In genomic region chr17:33824084-33824996, GRCm38 (mm10) we compare ENCODE assay signal across 8 mouse cellular contexts. TPM values are rescaled to one million over a fixed set of nuclear protein-coding genes. Genes with fewer than 3 reads are reported as not detected.
DNase-seq lines count a peak whose midpoint lies in the region; ATAC-seq lines count a peak whose summit lies in the region.

Gene Rps28 (minus strand): TSS chr17:33824562.
Gene Ndufa7 (plus strand): TSS chr17:33824572.

- H3K4me3 ChIP-seq in hindbrain, embryonic 12.5 days: peak within 1 kb of the TSS; percentile 74

- WGBS in hindbrain, embryonic 12.5 days: 1% methylated on average over 51 of the region's 51 CpGs

- H3K4me1 ChIP-seq in hindbrain, embryonic 12.5 days: peaks cover 26% of the 10 kb centered on the region

- peak within 1 kb of the TSS; percentile 89 for H3K4me2 ChIP-seq in hindbrain, embryonic 12.5 days (replicated peaks)

- DNase-seq in Muller cell, postnatal 12 days (ENCODE audit: inconsistent ontology term): peak; percentile 95
- peak; percentile 97 for DNase-seq in cerebellum, adult 9-11 months
- peak; percentile 95 to 98 for DNase-seq in frontal cortex, postnatal 10 days (ENCODE audit: low spot score in 2 of 2)
- DNase-seq in layer of hippocampus, postnatal 14 days (ENCODE audit: low spot score in 2 of 2): peak; percentile 98 to 99
- DNase-seq in lung, postnatal 14 days: peak; percentile 99
- DNase-seq in retina, adult 2 months (ENCODE audit: low read depth, low spot score): peak; percentile 93
- DNase-seq in thymus, postnatal 36 days: peak; percentile 97 to 99

- H3K9me3 ChIP-seq in hindbrain, embryonic 12.5 days (replicated peaks): no peaks in the 10 kb centered on the region

- ATAC-seq in hindbrain, embryonic 12.5 days (ENCODE audit: low FRiP score): peak; percentile 91

- peak within 1 kb of the TSS; percentile 89 for H3K9ac ChIP-seq in hindbrain, embryonic 12.5 days

- peak within 1 kb of the TSS; percentile 87 for H3K27ac ChIP-seq in hindbrain, embryonic 12.5 days

- no peaks in the 10 kb centered on the region for H3K27me3 ChIP-seq in hindbrain, embryonic 12.5 days

- peaks cover 51% of the 10 kb centered on the region for H3K36me3 ChIP-seq in hindbrain, embryonic 12.5 days

RNA-seq across cellular contexts. Expression of gene Rps28, which starts in this region (rescaled TPM):
- polyA plus RNA-seq in hindbrain, embryonic 12.5 days (2016; fragmentation: Nextera tagmentation; extraction: Ambion mirVana): 532 and 694 TPM in 2 replicates
- total RNA-seq in layer of hippocampus, postnatal 14 days (2021): 100 to 1,000 TPM; 776 to 830 TPM

RNA-seq across cellular contexts. Expression of gene Ndufa7, which starts in this region (rescaled TPM):
- 375 and 435 TPM in 2 replicates for polyA plus RNA-seq in hindbrain, embryonic 12.5 days (2016; fragmentation: Nextera tagmentation; extraction: Ambion mirVana)
- total RNA-seq in layer of hippocampus, postnatal 14 days (2021): 100 to 1,000 TPM; 209 to 232 TPM

Comparison
In these comparisons a context has a peak if more than half of its experiments do, and no peak if none do; other contexts are left out.
1. Peak in every context shown above with its lines: DNase-seq, ATAC-seq, H3K4me3 ChIP-seq and H3K27ac ChIP-seq.